Mouse (Mus musculus) spleen, postnatal 14 days (tissue): ENCODE results near the gene Naa15.
A peak's percentile ranks its signal among the peaks of the same experiment; 100 is the strongest.
"Not testable (repeated sequence)": the region's sequence is repeated elsewhere in the genome, so short reads cannot be mapped to it uniquely, and the experiment has no call there.

Experiments
- DNase-seq, 2 experiments: peaks; one replicate each; pipeline ENCODE4 v3.0.0; 2021 to 2022; ENCODE audit warnings: low spot score in 2 of 2

Naa15 gene

GRCm38 (mm10) chr3:51415098-51416072, at the start of gene Naa15:
Naa15 (plus strand) TSS chr3:51415148.
- DNase-seq, result peak; percentile 91 to 94

GRCm38 (mm10) chr3:51365517-51365882, 49.4 kb upstream of the Naa15 start:
- DNase-seq, result no peak

GRCm38 (mm10) chr3:51366926-51367325, 48.0 kb upstream of the Naa15 start:
- DNase-seq, result no peak

- DNase-seq, result no peak
Measured at GRCm38 (mm10) chr3:51368011-51368410, 46.9 kb upstream of the Naa15 start.

- no peak for DNase-seq
Measured at GRCm38 (mm10) chr3:51371826-51372225, 43.1 kb upstream of the Naa15 start.

- DNase-seq, result no peak
Measured at GRCm38 (mm10) chr3:51372883-51373282, 42.1 kb upstream of the Naa15 start.

GRCm38 (mm10) chr3:51373544-51373943, 41.4 kb upstream of the Naa15 start:
- no peak for DNase-seq

GRCm38 (mm10) chr3:51375307-51376265, 39.4 kb upstream of the Naa15 start:
- peak; percentile 17 to 56 for DNase-seq

- no peak for DNase-seq
Measured at GRCm38 (mm10) chr3:51377878-51378664, 36.9 kb upstream of the Naa15 start.

GRCm38 (mm10) chr3:51378665-51378946, 36.3 kb upstream of the Naa15 start:
- DNase-seq, result no peak

GRCm38 (mm10) chr3:51379786-51380659, 34.9 kb upstream of the Naa15 start:
- DNase-seq, result no peak

- no peak for DNase-seq
Measured at GRCm38 (mm10) chr3:51380660-51381014, 34.3 kb upstream of the Naa15 start.

- no peak for DNase-seq
Measured at GRCm38 (mm10) chr3:51383409-51383808, 31.5 kb upstream of the Naa15 start.

- DNase-seq, result no peak
Measured at GRCm38 (mm10) chr3:51386441-51387133, 28.4 kb upstream of the Naa15 start.

- no peak for DNase-seq
Measured at GRCm38 (mm10) chr3:51387134-51387451, 27.9 kb upstream of the Naa15 start.

- DNase-seq, result no peak
Measured at GRCm38 (mm10) chr3:51387868-51388381, 27.0 kb upstream of the Naa15 start.

GRCm38 (mm10) chr3:51388904-51389303, 26.0 kb upstream of the Naa15 start:
- no peak for DNase-seq

GRCm38 (mm10) chr3:51391095-51391494, 23.9 kb upstream of the Naa15 start:
- no peak for DNase-seq

- DNase-seq, result no peak
Measured at GRCm38 (mm10) chr3:51391591-51391990, 23.4 kb upstream of the Naa15 start.

- DNase-seq, result not testable (repeated sequence)
Measured at GRCm38 (mm10) chr3:51393018-51393417, 21.9 kb upstream of the Naa15 start.
